Mouse (Mus musculus): ENCODE measurements around the gene Socs3.

DNA sequence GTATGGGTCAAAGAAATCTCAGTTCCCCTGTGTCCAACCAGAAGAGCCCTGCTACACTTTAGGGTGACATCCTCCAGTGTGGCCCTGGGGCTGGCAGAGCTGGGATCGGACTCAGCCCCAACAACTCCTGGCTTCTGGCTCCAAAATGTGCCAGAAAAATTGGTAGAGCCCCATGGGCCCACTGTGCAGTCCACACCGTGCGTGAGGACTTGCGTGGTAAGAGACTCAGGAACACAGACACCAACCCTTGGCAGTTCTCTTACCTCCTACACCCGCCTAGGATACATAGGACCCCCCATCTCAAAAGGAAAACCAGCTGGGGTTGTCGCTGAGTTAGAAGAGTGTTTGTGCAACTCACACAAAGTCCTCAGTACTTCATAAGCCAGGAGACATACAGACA, 29.0 kb downstream of the Socs3 start:
- no peak for TF ChIP-seq REST (IDR thresholded peaks at IDR 0.05; ENCODE audit: insufficient read depth, insufficient read length)
- TF ChIP-seq CEBPB (IDR thresholded peaks at IDR 0.05; ENCODE audit: insufficient read depth, poor library complexity, severe bottlenecking), result no peak
- no peak for TF ChIP-seq USF1 (IDR thresholded peaks at IDR 0.05; ENCODE audit: low read depth)
- no peak for TF ChIP-seq POLR2A (IDR thresholded peaks at IDR 0.05; ENCODE audit: insufficient read length, low read depth)
- no peak for TF ChIP-seq POLR2AphosphoS2 (IDR thresholded peaks at IDR 0.05; ENCODE audit: insufficient read length, low read depth)
- no peak for TF ChIP-seq MAX (IDR thresholded peaks at IDR 0.05; ENCODE audit: low read depth)
- no peak for TF ChIP-seq MYOG (IDR thresholded peaks at IDR 0.05; ENCODE audit: control insufficient read depth in 1 of 3, insufficient read depth in 1 of 3, insufficient read length in 2 of 3, low read depth in 2 of 3)
- TF ChIP-seq TCF12 (IDR thresholded peaks at IDR 0.05; ENCODE audit: insufficient read depth, poor library complexity, severe bottlenecking), result no peak
- no peak for TF ChIP-seq MYOD1 (IDR thresholded peaks at IDR 0.05; ENCODE audit: control insufficient read depth in 1 of 3, insufficient read length in 2 of 3, low read depth in 2 of 3)

Data from myocyte (in vitro differentiated cells).